Mouse (Mus musculus): ENCODE measurements around the gene Gramd1a. TPM values are rescaled to one million over a fixed set of nuclear protein-coding genes. Genes with fewer than 3 reads are reported as not detected.
A peak's percentile ranks its signal among the peaks of the same experiment; 100 is the strongest.

Gene Gramd1a
- total RNA-seq, 2 experiments from 2014 or later: 36.2 to 45.2 TPM

GRCm38 (mm10) chr7:31126211-31126751, 29.4 kb downstream of the Gramd1a start:
- intact Hi-C loops (cut with DNase I): no loop called here
- DNase-seq: peak; percentile 63 to 64

GRCm38 (mm10) chr7:31125116-31125515, 30.6 kb downstream of the Gramd1a start:
- intact Hi-C loops (cut with DNase I): no loop called here
- DNase-seq: no peak

GRCm38 (mm10) chr7:31124381-31124780, 31.3 kb downstream of the Gramd1a start:
- intact Hi-C loops (cut with DNase I): no loop called here

DNA sequence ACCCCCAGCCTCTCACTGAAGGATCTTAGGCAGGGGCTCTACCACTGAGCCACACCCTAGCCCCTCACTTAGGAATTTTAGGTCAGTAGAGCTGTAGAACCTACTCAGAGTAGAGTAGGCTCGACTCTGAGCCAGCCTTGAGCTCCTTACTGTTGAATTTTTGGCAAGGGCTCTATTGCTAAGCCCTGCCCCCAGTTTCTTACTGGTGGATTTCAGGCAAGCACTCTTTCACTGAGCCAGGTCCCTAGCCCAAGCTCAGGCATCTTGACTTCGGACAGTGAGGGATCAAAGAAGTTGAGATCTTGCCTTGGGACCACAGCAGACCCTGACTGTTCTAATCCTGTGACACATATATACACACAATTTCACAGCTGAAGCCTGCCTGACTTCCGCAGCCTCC, 32.0 kb downstream of the Gramd1a start:
- intact Hi-C loops (cut with DNase I): no loop called here
- DNase-seq: no peak

More at GRCm38 (mm10) chr7:31124381-31124780, 31.3 kb downstream of the Gramd1a start:
- DNase-seq: no peak

GRCm38 (mm10) chr7:31122641-31123631, 32.8 kb downstream of the Gramd1a start:
- no peak for DNase-seq
- intact Hi-C loops (cut with DNase I): no loop called here

DNA sequence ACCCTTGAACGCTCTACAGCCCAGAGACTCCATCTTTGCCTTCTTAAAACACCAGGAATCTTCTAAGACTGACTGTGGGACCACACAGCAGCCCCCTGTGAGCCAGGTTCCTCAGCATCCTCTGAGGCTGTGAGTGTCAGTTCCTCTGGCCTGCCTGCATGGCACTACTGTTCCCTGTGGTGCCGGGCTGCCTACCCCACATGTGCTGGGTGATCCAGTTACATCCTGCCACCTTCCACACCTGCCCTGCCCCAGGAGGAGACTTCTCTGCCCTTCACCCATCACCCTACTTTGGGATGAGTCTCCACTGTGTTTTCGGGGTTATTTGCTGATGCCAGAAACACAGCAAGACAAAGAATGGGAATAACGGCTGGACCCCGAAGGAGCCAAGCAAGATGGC, 36.1 kb downstream of the Gramd1a start:
- intact Hi-C loops (cut with DNase I): no loop called here
- DNase-seq: no peak

GRCm38 (mm10) chr7:31118486-31118885, 37.2 kb downstream of the Gramd1a start:
- peak; percentile 69 to 74 for DNase-seq
- intact Hi-C loops (cut with DNase I): no loop called here

- DNase-seq: no peak
- intact Hi-C loops (cut with DNase I): no loop called here
Observed at GRCm38 (mm10) chr7:31117465-31117864, 38.2 kb downstream of the Gramd1a start.

- DNase-seq: no peak
- intact Hi-C loops (cut with DNase I): no loop called here
Observed at GRCm38 (mm10) chr7:31116721-31117145, 39.0 kb downstream of the Gramd1a start.

DNA sequence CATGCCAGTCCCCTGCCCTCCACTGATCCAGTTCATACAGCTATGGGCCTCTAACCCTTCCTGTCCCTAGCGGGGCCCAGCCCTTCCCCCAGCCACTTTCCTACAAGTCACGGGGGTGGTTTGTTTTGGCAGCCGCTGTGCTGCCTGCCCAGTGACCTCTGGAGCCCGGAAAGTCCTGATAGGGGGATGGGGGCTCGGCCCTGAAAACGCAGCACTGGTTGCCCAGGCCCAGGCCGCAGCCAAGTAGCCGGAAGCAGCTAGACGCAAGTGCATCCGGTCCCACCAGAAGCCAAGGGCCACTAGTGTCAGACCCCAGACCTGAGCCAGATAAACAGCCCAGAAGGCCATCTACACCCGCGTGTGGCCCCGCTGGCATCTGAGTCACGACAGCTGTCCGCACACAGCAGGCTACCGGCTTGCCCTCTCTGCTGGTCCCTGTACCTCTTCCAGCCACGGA, 40.1 kb downstream of the Gramd1a start:
- intact Hi-C loops (cut with DNase I): no loop called here
- DNase-seq: peak; percentile 62 to 71

DNA sequence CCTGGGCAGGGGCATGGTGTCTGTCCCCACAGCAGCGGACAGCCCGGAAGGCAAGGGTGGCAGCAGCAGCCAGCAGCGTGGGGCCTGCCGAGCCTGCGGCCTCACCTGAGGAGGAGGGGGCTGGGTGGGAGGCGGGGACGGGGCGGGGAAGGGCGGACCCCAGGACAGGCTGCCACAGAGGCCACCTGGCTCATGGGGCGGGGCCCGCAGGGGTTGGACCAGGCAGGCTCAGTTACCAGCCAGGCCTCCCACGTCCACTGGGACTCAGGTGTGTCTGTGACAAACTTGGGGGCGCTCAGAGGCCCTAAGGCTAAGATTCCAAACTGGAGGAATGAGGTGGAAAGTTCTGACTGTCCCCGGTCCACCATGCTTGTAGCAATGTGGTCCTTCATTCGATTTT, 40.5 kb downstream of the Gramd1a start, which contains the start of gene Hpn:
TSS of gene Hpn (minus strand) at position 109 of the 400 bp plus-strand sequence.
- no peak for DNase-seq

GRCm38 (mm10) chr7:31114646-31115045, 41.0 kb downstream of the Gramd1a start:
- intact Hi-C loops (cut with DNase I): no loop called here
- DNase-seq: no peak

More for the DNA sequence above, 40.5 kb downstream of the Gramd1a start, which contains the start of gene Hpn:
- intact Hi-C loops (cut with DNase I): no loop called here

GRCm38 (mm10) chr7:31113800-31114199, 41.9 kb downstream of the Gramd1a start:
- no peak for DNase-seq
- intact Hi-C loops (cut with DNase I): no loop called here

DNA sequence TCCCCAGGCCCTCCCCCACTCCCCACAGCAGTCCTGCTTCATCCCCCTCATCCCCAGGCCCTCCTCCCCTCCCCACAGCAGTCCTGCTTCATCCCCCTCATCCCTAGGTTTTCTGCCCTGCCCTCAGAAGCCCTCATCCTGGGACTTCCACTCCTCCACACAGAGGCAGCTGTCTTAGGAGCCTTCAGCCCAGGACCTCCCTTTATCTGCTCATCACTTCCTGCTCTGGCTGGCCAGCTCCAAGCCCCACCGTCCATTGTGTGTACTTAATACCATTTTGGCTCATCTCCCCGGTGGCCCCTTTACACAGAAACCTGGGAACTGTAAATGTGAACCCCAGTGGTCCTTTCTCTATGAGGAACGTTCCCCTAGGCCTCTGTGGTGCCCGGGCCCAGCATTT, 43.7 kb downstream of the Gramd1a start:
- intact Hi-C loops (cut with DNase I): no loop called here
- no peak for DNase-seq

DNA sequence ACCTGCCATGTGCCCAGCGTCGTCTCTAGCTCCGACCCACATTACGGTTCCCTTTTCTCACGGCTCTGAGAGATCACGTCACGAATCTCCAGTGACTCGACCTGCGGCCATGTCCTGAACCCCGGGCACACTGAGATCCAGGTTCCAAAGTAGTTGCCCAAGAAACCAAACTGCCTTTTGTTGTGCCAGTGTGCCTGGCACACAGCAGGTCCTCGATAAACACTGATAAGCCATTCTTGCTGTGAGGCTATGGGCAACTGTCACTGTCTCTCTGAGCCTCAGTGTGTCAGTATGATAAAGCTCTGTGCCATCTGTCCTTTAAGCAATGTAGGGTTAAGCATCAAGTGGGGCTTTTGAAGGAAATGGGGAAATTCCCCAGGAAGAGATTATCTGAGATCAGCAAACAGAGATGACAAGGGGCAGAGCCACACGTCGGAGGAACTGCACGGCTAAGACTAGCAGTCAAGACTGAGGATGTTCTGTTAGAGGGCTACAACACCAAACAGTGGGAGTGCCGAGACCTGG, 44.8 kb downstream of the Gramd1a start:
- intact Hi-C loops (cut with DNase I): no loop called here
- no peak for DNase-seq

- no peak for DNase-seq
Observed at GRCm38 (mm10) chr7:31109796-31110195, 45.9 kb downstream of the Gramd1a start.

GRCm38 (mm10) chr7:31109091-31109490, 46.6 kb downstream of the Gramd1a start:
- intact Hi-C loops (cut with DNase I): loop anchor here (5.0 kb wide), 1 partner anchor 48 kb away; the partner anchor contains the start of gene Gramd1a
- peak in 1 of 2 experiments; percentile 50 for DNase-seq

More at GRCm38 (mm10) chr7:31109796-31110195, 45.9 kb downstream of the Gramd1a start:
- intact Hi-C loops (cut with DNase I): loop anchor here (5.0 kb wide), 1 partner anchor 48 kb away; the partner anchor contains the start of gene Gramd1a

DNA sequence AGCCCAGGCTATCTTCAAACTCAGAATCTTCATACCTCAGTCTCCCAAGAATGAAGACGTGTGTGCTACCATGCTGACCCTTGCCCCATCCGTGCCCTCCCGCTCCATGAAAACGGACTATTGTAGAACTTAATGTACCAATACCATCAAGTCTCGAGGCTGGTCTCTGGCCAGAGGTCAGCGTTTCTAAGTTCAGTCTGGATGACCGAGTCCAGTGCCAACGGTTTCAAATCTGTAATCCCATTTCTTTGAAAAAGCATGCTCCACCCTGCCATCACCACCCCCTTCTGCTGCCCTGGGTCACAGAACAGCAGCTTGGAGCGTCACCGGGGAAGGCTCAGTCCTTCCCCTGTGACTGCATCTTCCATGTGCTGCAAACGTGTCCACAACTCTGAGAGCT, 47.9 kb downstream of the Gramd1a start:
- intact Hi-C loops (cut with DNase I): loop anchor here (5.0 kb wide), 1 partner anchor 50 kb away; the partner anchor contains the start of gene Gramd1a
- no peak for DNase-seq

DNA sequence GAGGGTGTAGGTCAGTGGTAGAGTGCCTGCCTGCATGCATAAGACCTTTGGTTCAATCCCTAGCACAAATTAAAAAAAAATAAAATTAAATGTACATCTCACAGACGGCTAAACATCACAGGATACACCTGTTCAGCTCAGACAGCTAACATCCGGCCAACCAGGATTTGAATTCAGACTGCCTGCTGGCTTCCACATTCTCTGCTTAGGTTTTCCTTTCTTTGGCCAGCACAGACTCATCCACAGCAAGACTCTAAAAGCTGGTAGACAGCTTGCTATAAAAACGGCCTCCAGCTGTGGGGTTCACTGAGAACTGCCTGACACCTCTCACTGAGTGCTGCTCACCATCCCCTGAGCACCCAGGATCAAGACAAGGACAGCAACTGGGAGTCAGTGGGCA, 49.5 kb downstream of the Gramd1a start:
- intact Hi-C loops (cut with DNase I): loop anchor here (5.0 kb wide), 1 partner anchor 51 kb away; the partner anchor contains the start of gene Gramd1a
- no peak for DNase-seq

DNA sequence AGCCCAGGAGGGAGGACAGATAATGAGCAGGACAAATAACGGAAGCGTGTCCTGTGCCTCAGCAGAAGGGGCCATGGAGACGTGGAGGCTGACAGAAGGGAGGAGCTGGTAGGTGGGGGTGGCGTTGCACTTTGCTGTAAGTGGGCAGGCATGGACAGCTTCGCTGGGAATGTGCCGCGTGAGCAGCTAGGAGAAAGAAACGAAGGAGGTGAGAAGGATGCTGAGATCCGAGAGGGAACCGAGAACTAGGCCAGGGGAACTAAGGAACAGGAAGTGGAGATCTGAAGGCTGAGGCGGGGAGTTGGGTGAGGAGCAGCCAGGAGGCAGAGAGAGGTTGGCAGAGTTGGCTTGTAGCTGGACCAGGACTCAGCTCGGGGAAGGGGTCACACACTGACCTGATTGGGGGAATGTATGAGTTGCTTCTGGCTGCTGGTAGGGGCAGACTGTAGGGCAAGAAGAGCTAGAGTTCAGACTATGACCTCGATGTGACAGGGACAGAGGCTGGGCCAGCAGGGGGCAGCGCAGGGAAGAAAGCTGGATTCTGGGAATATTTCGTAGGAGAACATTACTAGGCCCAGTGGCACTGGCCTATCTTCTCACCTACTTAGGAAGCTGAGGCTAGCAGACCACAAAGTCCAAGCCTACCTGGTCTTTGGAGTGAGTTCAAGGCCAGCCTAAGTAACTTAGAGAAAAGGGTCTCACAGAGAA, 50.5 kb downstream of the Gramd1a start:
- intact Hi-C loops (cut with DNase I): loop anchor here (5.0 kb wide), 1 partner anchor 52 kb away; the partner anchor contains the start of gene Gramd1a
- peak; percentile 65 to 74 for DNase-seq

Data from gastrocnemius, postnatal 36 days (tissue).